Mouse (Mus musculus) kidney, embryonic 15.5 days (tissue): ENCODE data around the gene Scube1. TPM values are rescaled to one million over a fixed set of nuclear protein-coding genes. Genes with fewer than 3 reads are reported as not detected.

Experiments
- ATAC-seq: fragments of 200-750 bp; cut with Nextera tagmentation; replicated peaks from 2 replicates; pipeline ENCODE4 v1.8.0; 2017; ENCODE audit warnings: moderate TSS enrichment; ENCODE audit not compliant: low FRiP score
- H3K27ac ChIP-seq: fragments of 300-500 bp; sonication (generic); 2 replicates; pipeline ENCODE4 v1.5.1; 2015; ENCODE audit warnings: mild to moderate bottlenecking, inconsistent platforms
- H3K27me3 ChIP-seq: fragments of 300-500 bp; sonication (generic); 2 replicates; pipeline ENCODE4 v1.6.1; 2015; ENCODE audit warnings: inconsistent platforms
- H3K36me3 ChIP-seq: fragments of 300-500 bp; sonication (generic); 2 replicates; pipeline ENCODE4 v1.6.1; 2015; ENCODE audit warnings: inconsistent platforms
- H3K4me1 ChIP-seq: fragments of 300-500 bp; sonication (generic); 2 replicates; pipeline ENCODE4 v1.6.1; 2015; ENCODE audit warnings: inconsistent platforms
- H3K4me2 ChIP-seq: fragments of 300-500 bp; sonication (generic); 2 replicates; pipeline ENCODE4 v1.6.1; 2015; ENCODE audit warnings: moderate library complexity, mild to moderate bottlenecking, inconsistent platforms
- H3K4me3 ChIP-seq: fragments of 300-500 bp; sonication (generic); replicated peaks from 2 replicates; pipeline ENCODE4 v1.5.1; 2015; ENCODE audit warnings: mild to moderate bottlenecking, inconsistent platforms
- H3K9ac ChIP-seq: fragments of 300-500 bp; sonication (generic); 2 replicates; pipeline ENCODE4 v1.6.1; 2015; ENCODE audit warnings: mild to moderate bottlenecking, inconsistent platforms
- H3K9me3 ChIP-seq: fragments of 300-500 bp; sonication (generic); replicated peaks from 2 replicates; pipeline ENCODE4 v1.6.1; 2016; ENCODE audit warnings: inconsistent platforms
- WGBS: fragments of 180-500 bp; shearing (Covaris S2); methylation state at CpG from one replicate; pipeline ENCODE4 v1.1.7; 2015; ENCODE audit warnings: mixed read lengths; 5-methylcytosine and 5-hydroxymethylcytosine counted together
- polyA plus RNA-seq: library from polyadenylated mRNA; unstranded; fragments of >200 nt; fragmentation: Nextera tagmentation; extraction: Ambion mirVana; gene quantifications from 2 replicates; pipeline ENCODE4 v1.2.1, GENCODE M21; 2015

The Scube1 gene
- polyA plus RNA-seq, result 5.1 and 6.1 TPM in 2 replicates

GRCm38 (mm10) chr15:83724886-83725269, at the start of gene Scube1:
TSS of gene Scube1 (minus strand) at chr15:83725021.
- H3K4me2 ChIP-seq, result peak within 1 kb of the TSS; percentile 99
- peak; percentile 91 for ATAC-seq
- under 1% methylated on average over 41 of the region's 51 CpGs for WGBS
- H3K9ac ChIP-seq, result peak within 1 kb of the TSS; percentile 44; the same call in 1 of the 2 replicates
- H3K27ac ChIP-seq, result no peak within 1 kb of the TSS
- peak within 1 kb of the TSS; percentile 63 for H3K4me3 ChIP-seq
- H3K9me3 ChIP-seq, result no peaks in the 10 kb centered on the region
- H3K36me3 ChIP-seq, result no peaks in the 10 kb centered on the region
- peaks cover 28% of the 10 kb centered on the region for H3K4me1 ChIP-seq
- H3K27me3 ChIP-seq, result peaks cover 69% of the 10 kb centered on the region

GRCm38 (mm10) chr15:83772953-83773352, 48.1 kb upstream of the Scube1 start:
- Histone ChIP-seq H3K9ac (no peak overlapping the region), H3K4me3 (no peak overlapping the region), H3K4me1 (no peaks in the 10 kb centered on the region), H3K36me3 (no peaks in the 10 kb centered on the region), H3K9me3 (no peaks in the 10 kb centered on the region), H3K27ac (no peak overlapping the region), H3K27me3 (peaks cover 30% of the 10 kb centered on the region), H3K4me2 (no peak overlapping the region)
- WGBS, result 87% methylated on average over 4 of the region's 4 CpGs
- ATAC-seq, result no peak

GRCm38 (mm10) chr15:83772460-83772859, 47.6 kb upstream of the Scube1 start:
- no peak overlapping the region for H3K27ac ChIP-seq
- no peak for ATAC-seq
- WGBS, result 61% methylated on average over 5 of the region's 5 CpGs

GRCm38 (mm10) chr15:83771346-83772053, 46.7 kb upstream of the Scube1 start:
- Histone ChIP-seq H3K4me1 (no peaks in the 10 kb centered on the region), H3K4me2 (no peak overlapping the region), H3K9me3 (no peaks in the 10 kb centered on the region), H3K9ac (no peak overlapping the region), H3K36me3 (no peaks in the 10 kb centered on the region), H3K4me3 (no peak overlapping the region), H3K27ac (no peak overlapping the region), H3K27me3 (peaks cover 15% of the 10 kb centered on the region; the same call in 1 of the 2 replicates)
- WGBS, result 77% methylated on average over 8 of the region's 8 CpGs
- no peak for ATAC-seq

More at GRCm38 (mm10) chr15:83772460-83772859, 47.6 kb upstream of the Scube1 start:
- Histone ChIP-seq H3K4me3 (no peak overlapping the region), H3K4me1 (no peaks in the 10 kb centered on the region), H3K27me3 (peaks cover 25% of the 10 kb centered on the region), H3K36me3 (no peaks in the 10 kb centered on the region), H3K4me2 (no peak overlapping the region), H3K9ac (no peak overlapping the region), H3K9me3 (no peaks in the 10 kb centered on the region)

GRCm38 (mm10) chr15:83765388-83766029, 40.7 kb upstream of the Scube1 start:
- Histone ChIP-seq H3K36me3 (no peaks in the 10 kb centered on the region), H3K4me3 (no peak overlapping the region), H3K4me1 (no peaks in the 10 kb centered on the region), H3K4me2 (no peak overlapping the region), H3K27me3 (no peaks in the 10 kb centered on the region), H3K27ac (no peak overlapping the region), H3K9me3 (no peaks in the 10 kb centered on the region), H3K9ac (no peak overlapping the region)
- ATAC-seq, result no peak
- WGBS, result 24% methylated on average over 6 of the region's 6 CpGs

- ATAC-seq, result no peak
- 0 out of 2 replicates have a peak, but pooled peaks cover 4% of the 10 kb centered on the region for H3K27me3 ChIP-seq
- no peak overlapping the region for H3K9ac ChIP-seq
- WGBS, result 87% methylated on average over 13 of the region's 13 CpGs
- H3K4me1 ChIP-seq, result no peaks in the 10 kb centered on the region
- no peak overlapping the region for H3K27ac ChIP-seq
- no peak overlapping the region for H3K4me2 ChIP-seq
- no peaks in the 10 kb centered on the region for H3K36me3 ChIP-seq
- no peaks in the 10 kb centered on the region for H3K9me3 ChIP-seq
- no peak overlapping the region for H3K4me3 ChIP-seq
Measured at GRCm38 (mm10) chr15:83761512-83761911, 36.7 kb upstream of the Scube1 start.

- Histone ChIP-seq H3K36me3 (no peaks in the 10 kb centered on the region), H3K4me1 (no peaks in the 10 kb centered on the region), H3K4me2 (no peak overlapping the region), H3K9ac (no peak overlapping the region), H3K27me3 (0 out of 2 replicates have a peak, but pooled peaks cover 4% of the 10 kb centered on the region), H3K27ac (no peak overlapping the region), H3K9me3 (no peaks in the 10 kb centered on the region), H3K4me3 (no peak overlapping the region)
- ATAC-seq, result no peak
- 4% methylated on average over 10 of the region's 10 CpGs for WGBS
Measured at GRCm38 (mm10) chr15:83760683-83761082, 35.9 kb upstream of the Scube1 start.

GRCm38 (mm10) chr15:83758958-83759357, 34.1 kb upstream of the Scube1 start:
- H3K4me3 ChIP-seq, result no peak overlapping the region
- no peaks in the 10 kb centered on the region for H3K9me3 ChIP-seq
- WGBS, result 12% methylated on average over 3 of the region's 4 CpGs
- no peaks in the 10 kb centered on the region for H3K36me3 ChIP-seq
- no peak overlapping the region for H3K9ac ChIP-seq
- no peak for ATAC-seq
- H3K4me1 ChIP-seq, result no peaks in the 10 kb centered on the region
- 0 out of 2 replicates have a peak, but pooled peaks cover 4% of the 10 kb centered on the region for H3K27me3 ChIP-seq
- H3K4me2 ChIP-seq, result no peak overlapping the region
- no peak overlapping the region for H3K27ac ChIP-seq

GRCm38 (mm10) chr15:83756742-83757141, 31.9 kb upstream of the Scube1 start:
- H3K4me2 ChIP-seq, result no peak overlapping the region
- H3K27me3 ChIP-seq, result 0 out of 2 replicates have a peak, but pooled peaks cover 4% of the 10 kb centered on the region
- no peaks in the 10 kb centered on the region for H3K9me3 ChIP-seq
- no peaks in the 10 kb centered on the region for H3K4me1 ChIP-seq
- H3K36me3 ChIP-seq, result no peaks in the 10 kb centered on the region
- no peak for ATAC-seq
- no peak overlapping the region for H3K27ac ChIP-seq
- 27% methylated on average over 9 of the region's 9 CpGs for WGBS
- H3K9ac ChIP-seq, result no peak overlapping the region
- no peak overlapping the region for H3K4me3 ChIP-seq

- Histone ChIP-seq H3K4me1 (peaks cover 8% of the 10 kb centered on the region), H3K36me3 (no peaks in the 10 kb centered on the region), H3K9me3 (no peaks in the 10 kb centered on the region), H3K4me2 (no peak overlapping the region), H3K4me3 (no peak overlapping the region), H3K27ac (no peak overlapping the region), H3K9ac (no peak overlapping the region), H3K27me3 (0 out of 2 replicates have a peak, but pooled peaks cover 4% of the 10 kb centered on the region)
- WGBS, result 65% methylated on average over 9 of the region's 9 CpGs
- no peak for ATAC-seq
Measured at GRCm38 (mm10) chr15:83749436-83749835, 24.6 kb upstream of the Scube1 start.

GRCm38 (mm10) chr15:83748986-83749385, 24.2 kb upstream of the Scube1 start:
- H3K9ac ChIP-seq, result no peak overlapping the region
- H3K36me3 ChIP-seq, result no peaks in the 10 kb centered on the region
- WGBS, result 82% methylated on average over 6 of the region's 6 CpGs

GRCm38 (mm10) chr15:83746311-83746710, 21.5 kb upstream of the Scube1 start:
- Histone ChIP-seq H3K9me3 (no peaks in the 10 kb centered on the region), H3K4me2 (peak overlapping the region; percentile 4; the same call in 1 of the 2 replicates), H3K4me1 (peaks cover 17% of the 10 kb centered on the region), H3K4me3 (no peak overlapping the region), H3K36me3 (no peaks in the 10 kb centered on the region), H3K27me3 (0 out of 2 replicates have a peak, but pooled peaks cover 7% of the 10 kb centered on the region), H3K9ac (no peak overlapping the region), H3K27ac (no peak overlapping the region)
- ATAC-seq, result no peak
- 27% methylated on average over 16 of the region's 16 CpGs for WGBS

More at GRCm38 (mm10) chr15:83748986-83749385, 24.2 kb upstream of the Scube1 start:
- H3K27ac ChIP-seq, result no peak overlapping the region
- no peak overlapping the region for H3K4me2 ChIP-seq
- ATAC-seq, result no peak
- 0 out of 2 replicates have a peak, but pooled peaks cover 4% of the 10 kb centered on the region for H3K27me3 ChIP-seq
- peaks cover 8% of the 10 kb centered on the region for H3K4me1 ChIP-seq
- H3K4me3 ChIP-seq, result no peak overlapping the region
- H3K9me3 ChIP-seq, result no peaks in the 10 kb centered on the region
